ENCODE assay signal across 20 mouse cellular contexts in genomic region chr10:41891312-41891711, GRCm38 (mm10).
DNase-seq lines count a peak whose midpoint lies in the region; TF ChIP-seq lines count a peak whose summit lies in the region.
"Had no signal": no experiment of that assay in that cellular context is flagged by ENCODE, and none has a peak within 500 bp of the region (broad histone marks: within the 10 kb centered on the region; RNA-seq: fewer than 3 reads in every experiment).

No protein-coding gene starts in this region.

- no peak overlapping the region for H3K4me2 ChIP-seq in CH12.LX (ENCODE audit: insufficient read depth, low read depth, poor library complexity, severe bottlenecking)
- H3K4me2 ChIP-seq: embryonic facial prominence, embryonic 12.5 days; embryonic facial prominence, embryonic 15.5 days; heart, embryonic 13.5 days; hindbrain, embryonic 13.5 days had no signal

- no peak for TF ChIP-seq RAD21 in CH12.LX (IDR thresholded peaks at IDR 0.05; ENCODE audit: low read depth, low read length)

- no peak for TF ChIP-seq POLR2A in heart, adult 2 months (IDR thresholded peaks at IDR 0.05; ENCODE audit: insufficient read depth, low read depth, low read length)
- TF ChIP-seq POLR2A in CH12.LX (IDR thresholded peaks at IDR 0.05; ENCODE audit: low read depth, low read length): no peak
- no peak for TF ChIP-seq POLR2A in bone marrow macrophage, adult 2 months (IDR thresholded peaks at IDR 0.05; ENCODE audit: borderline replicate concordance, low read depth, low read length)

- H3K9ac ChIP-seq in heart, adult 2 months (ENCODE audit: low read depth, low read length): no peak overlapping the region
- no peak overlapping the region for H3K9ac ChIP-seq in CH12.LX (ENCODE audit: insufficient read depth, low read depth)
- H3K9ac ChIP-seq: embryonic facial prominence, embryonic 12.5 days; embryonic facial prominence, embryonic 15.5 days; forebrain, postnatal 0 days; heart, embryonic 13.5 days; hindbrain, embryonic 13.5 days had no signal

- H3K27ac ChIP-seq in heart, adult 2 months: peak overlapping the region; percentile 100
- no peak overlapping the region for H3K27ac ChIP-seq in CH12.LX (ENCODE audit: insufficient read depth, low read depth)
- H3K27ac ChIP-seq in bone marrow macrophage, adult 2 months (ENCODE audit: insufficient read depth, low read depth, low read length): peak overlapping the region; percentile 2; the same call in 1 of the 2 replicates
- H3K27ac ChIP-seq: embryonic facial prominence, embryonic 12.5 days; embryonic facial prominence, embryonic 15.5 days; heart, embryonic 10.5 days; heart, embryonic 13.5 days; hindbrain, embryonic 10.5 days; hindbrain, embryonic 13.5 days had no signal

- 69% methylated on average over 4 of the region's 4 CpGs for WGBS in heart, adult 2 months

- no peak for TF ChIP-seq CTCF in heart, adult 2 months (IDR thresholded peaks at IDR 0.05)
- no peak for TF ChIP-seq CTCF in CH12.LX (conservative IDR thresholded peaks at IDR 0.05 in 1 of 2, IDR thresholded peaks at IDR 0.05 in 1 of 2; ENCODE audit: low read depth in 2 of 2, low read length in 2 of 2)
- no peak for TF ChIP-seq CTCF in bone marrow macrophage, adult 2 months (IDR thresholded peaks at IDR 0.05; ENCODE audit: low read depth, low read length)

- no peak for DNase-seq in heart, adult 2 months
- no peak for DNase-seq in heart, postnatal 25 days (ENCODE audit: low spot score)
- peak; percentile 28 for DNase-seq in CH12.LX (ENCODE audit: extremely low read depth)
- DNase-seq in splenic B cell, adult 2 months (ENCODE audit: low read depth, low spot score): peak; percentile 57
- no peak for DNase-seq in embryo, embryonic 10.5 days (ENCODE audit: low spot score)
- DNase-seq: adrenal gland, adult 8-10 months; adrenal gland, postnatal 25 days; cerebellum, adult 18-20 months; cerebellum, adult 9-10 months; cerebellum, postnatal 14 days; forebrain, postnatal 0 days; gastrocnemius, postnatal 25 days; heart, postnatal 36 days had no signal

- no peaks in the 10 kb centered on the region for H3K9me3 ChIP-seq in CH12.LX (replicated peaks; ENCODE audit: low read length)
- H3K9me3 ChIP-seq: embryonic facial prominence, embryonic 12.5 days; embryonic facial prominence, embryonic 15.5 days; heart, embryonic 10.5 days; heart, embryonic 13.5 days; hindbrain, embryonic 10.5 days; hindbrain, embryonic 13.5 days had no signal

- H3K27me3 ChIP-seq in heart, adult 2 months (ENCODE audit: control insufficient read depth, insufficient read depth, low read length): no peaks in the 10 kb centered on the region
- no peaks in the 10 kb centered on the region for H3K27me3 ChIP-seq in CH12.LX (replicated peaks)
- H3K27me3 ChIP-seq in splenic B cell, adult 2 months (ENCODE audit: control insufficient read depth, insufficient read depth, low read length, poor library complexity, severe bottlenecking): no peaks in the 10 kb centered on the region
- H3K27me3 ChIP-seq: embryonic facial prominence, embryonic 12.5 days; embryonic facial prominence, embryonic 15.5 days; heart, embryonic 13.5 days; hindbrain, embryonic 13.5 days had no signal

- peaks cover 27% of the 10 kb centered on the region for H3K4me1 ChIP-seq in heart, adult 2 months (ENCODE audit: control insufficient read depth, insufficient read depth, low read length)
- H3K4me1 ChIP-seq in CH12.LX (ENCODE audit: control insufficient read depth in 1 of 2, insufficient read depth in 2 of 2): peaks cover 13 to 71% of the 10 kb centered on the region in 2 experiments; a peak in 3 of 4 replicates
- H3K4me1 ChIP-seq in bone marrow macrophage, adult 2 months (ENCODE audit: control insufficient read depth, insufficient read depth, low read length): peaks cover 39% of the 10 kb centered on the region

- in situ Hi-C loops in CH12.LX (cut with MboI; ENCODE audit: low pct_ligation_motif_present, low pct_unique_long_range_greater_than_20kb, low sequenced_read_pairs): no loop called here

- intact Hi-C loops in heart, adult 2 months (cut with DNase I): no loop called here
- intact Hi-C loops in heart, postnatal 25 days (cut with DNase I): loop anchor here (5.0 kb wide), 1 partner anchor 386 kb away; the partner anchor contains the start of gene Foxo3

- dilution Hi-C loops in CH12.LX (cut with MboI; ENCODE audit: extremely low pct_ligation_motif_present, extremely low pct_unique_long_range_greater_than_20kb, low sequenced_read_pairs): no loop called here

- H3K79me2 ChIP-seq in heart, adult 2 months (replicated peaks; ENCODE audit: control insufficient read depth, insufficient read depth, low read length): peaks cover 3% of the 10 kb centered on the region
- peaks cover 4% of the 10 kb centered on the region; the same call in 1 of the 2 replicates for H3K79me2 ChIP-seq in CH12.LX (replicated peaks; ENCODE audit: control insufficient read depth, extremely low read depth, insufficient read depth, poor library complexity, severe bottlenecking)

- TF ChIP-seq EP300 in heart, adult 2 months (IDR thresholded peaks at IDR 0.05; ENCODE audit: insufficient read depth, low read depth, low read length): no peak
- peak; percentile 91 for TF ChIP-seq EP300 in CH12.LX (IDR thresholded peaks at IDR 0.05; ENCODE audit: low read length)

- peaks cover 42% of the 10 kb centered on the region for H3K36me3 ChIP-seq in heart, adult 2 months (ENCODE audit: control insufficient read depth, insufficient read depth, low read length)
- peaks cover 0 to 7% of the 10 kb centered on the region in 2 experiments for H3K36me3 ChIP-seq in CH12.LX (replicated peaks in 1 of 2; ENCODE audit: control insufficient read depth in 1 of 2, insufficient read depth in 1 of 2, low read length in 1 of 2)
- peaks cover 3% of the 10 kb centered on the region; the same call in 1 of the 2 replicates for H3K36me3 ChIP-seq in splenic B cell, adult 2 months (ENCODE audit: control insufficient read depth, insufficient read depth, low read length, poor library complexity, severe bottlenecking)
- H3K36me3 ChIP-seq: embryonic facial prominence, embryonic 12.5 days; hindbrain, embryonic 10.5 days had no signal

- no peak overlapping the region for H3K4me3 ChIP-seq in heart, adult 2 months
- H3K4me3 ChIP-seq in CH12.LX (replicated peaks in 1 of 3; ENCODE audit: low read depth in 2 of 3, low read length in 2 of 3, poor library complexity in 1 of 3): no peak overlapping the region
- H3K4me3 ChIP-seq in bone marrow macrophage, adult 2 months (ENCODE audit: insufficient read depth, low read length): no peak overlapping the region
- H3K4me3 ChIP-seq: embryonic facial prominence, embryonic 12.5 days; embryonic facial prominence, embryonic 15.5 days; heart, embryonic 10.5 days; heart, embryonic 13.5 days; hindbrain, embryonic 10.5 days; hindbrain, embryonic 13.5 days had no signal

TF ChIP-seq in CH12.LX, 34 proteins besides CTCF, POLR2A, EP300 and RAD21:
- TF ChIP-seq ZKSCAN1 (IDR thresholded peaks at IDR 0.05; ENCODE audit: borderline replicate concordance, low read depth, low read length) (no peak), IRF4 (IDR thresholded peaks at IDR 0.05; ENCODE audit: low read depth, low read length) (peak; percentile 91), MAX (IDR thresholded peaks at IDR 0.05; ENCODE audit: low read length) (no peak), ETS1 (conservative IDR thresholded peaks at IDR 0.05; ENCODE audit: low read depth, low read length) (peak; percentile 20; the same call in 1 of the 2 replicates), BHLHE40 (IDR thresholded peaks at IDR 0.05; ENCODE audit: low read depth, low read length) (peak; percentile 43), E2F4 (IDR thresholded peaks at IDR 0.05; ENCODE audit: insufficient replicate concordance, low read depth, low read length) (no peak), CHD2 (IDR thresholded peaks at IDR 0.05; ENCODE audit: low read length) (peak; percentile 19; the same call in 1 of the 2 replicates), MEF2A (IDR thresholded peaks at IDR 0.05; ENCODE audit: borderline replicate concordance, low read depth, low read length) (peak; percentile 25; the same call in 1 of the 2 replicates), MXI1 (IDR thresholded peaks at IDR 0.05; ENCODE audit: low read depth, low read length) (peak; percentile 89), RCOR1 (conservative IDR thresholded peaks at IDR 0.05; ENCODE audit: low read depth, low read length) (0 out of 2 replicates have a peak, but pooled peaks have one; percentile 30)

Comparison
In these comparisons a context has a peak if more than half of its experiments do, and no peak if none do; other contexts are left out.
1. DNase-seq: peak in CH12.LX (single experiment) and splenic B cell, adult 2 months (single experiment); none in heart, adult 2 months (0 of 2), heart, postnatal 25 days (single experiment) and embryo, embryonic 10.5 days (single experiment).